Mouse (Mus musculus): ENCODE results near the gene Trp53inp2.

- TF ChIP-seq POLR2A (IDR thresholded peaks at IDR 0.05; ENCODE audit: low read depth, low read length) (no peak), CTCF (IDR thresholded peaks at IDR 0.05; ENCODE audit: extremely low read depth, insufficient read depth, insufficient read length, insufficient replicate concordance) (no peak)
These were observed 7.6 kb upstream of the Trp53inp2 start for GRCm38 (mm10) chr2:155373302-155373701.
